Mouse (Mus musculus) lung, postnatal 10 days (tissue): ENCODE results near the gene Hist3h2a.

ENCODE experiments used
- DNase-seq: peaks from one replicate; pipeline ENCODE4 v3.0.0; 2021

Gene Hist3h2a

GRCm38 (mm10) chr11:58970831-58971530 lies 16.5 kb downstream of the Hist3h2a start:
- DNase-seq, result no peak

GRCm38 (mm10) chr11:58971796-58972195 lies 17.3 kb downstream of the Hist3h2a start:
- DNase-seq, result no peak

GRCm38 (mm10) chr11:58974414-58974813 lies 19.9 kb downstream of the Hist3h2a start:
- no peak for DNase-seq

GRCm38 (mm10) chr11:58977150-58977549 lies 22.7 kb downstream of the Hist3h2a start:
- DNase-seq, result no peak

- DNase-seq, result no peak
Observed at GRCm38 (mm10) chr11:58977607-58978026, 23.1 kb downstream of the Hist3h2a start.

GRCm38 (mm10) chr11:58978027-58978705 lies 23.7 kb downstream of the Hist3h2a start, which contains the start of gene Trim11:
TSS of gene Trim11 (plus strand) at chr11:58978093.
- peak; percentile 55 for DNase-seq

GRCm38 (mm10) chr11:58978706-58979030 lies 24.2 kb downstream of the Hist3h2a start:
- DNase-seq, result no peak

GRCm38 (mm10) chr11:58979183-58979582 lies 24.7 kb downstream of the Hist3h2a start:
- DNase-seq, result no peak

- peak; percentile 46 for DNase-seq
Observed at GRCm38 (mm10) chr11:58979661-58980060, 25.2 kb downstream of the Hist3h2a start.

- DNase-seq, result no peak
Observed at GRCm38 (mm10) chr11:58980381-58980990, 26.0 kb downstream of the Hist3h2a start.

- peak; percentile 80 for DNase-seq
Observed at GRCm38 (mm10) chr11:58981541-58982447, 27.3 kb downstream of the Hist3h2a start.

GRCm38 (mm10) chr11:58982471-58983097 lies 28.1 kb downstream of the Hist3h2a start:
- no peak for DNase-seq

GRCm38 (mm10) chr11:58983691-58984341 lies 29.3 kb downstream of the Hist3h2a start:
- no peak for DNase-seq

GRCm38 (mm10) chr11:58984657-58985056 lies 30.2 kb downstream of the Hist3h2a start:
- no peak for DNase-seq

GRCm38 (mm10) chr11:58985299-58985917 lies 30.9 kb downstream of the Hist3h2a start:
- DNase-seq, result no peak

GRCm38 (mm10) chr11:58989166-58989565 lies 34.7 kb downstream of the Hist3h2a start:
- DNase-seq, result no peak

- no peak for DNase-seq
Observed at GRCm38 (mm10) chr11:58990141-58990540, 35.7 kb downstream of the Hist3h2a start.

GRCm38 (mm10) chr11:58990794-58991193 lies 36.3 kb downstream of the Hist3h2a start:
- no peak for DNase-seq

GRCm38 (mm10) chr11:58991911-58992310 lies 37.4 kb downstream of the Hist3h2a start:
- DNase-seq, result no peak

GRCm38 (mm10) chr11:58993091-58993670 lies 38.7 kb downstream of the Hist3h2a start:
- DNase-seq, result no peak

- peak; percentile 69 for DNase-seq
Observed at GRCm38 (mm10) chr11:58994337-58994826, 39.9 kb downstream of the Hist3h2a start.
